Mouse (Mus musculus): Measurements from ENCODE around the gene Utp6. TPM values are rescaled to one million over a fixed set of nuclear protein-coding genes. Genes with fewer than 3 reads are reported as not detected.

The Utp6 gene
- polyA plus RNA-seq, 1 experiment: 117 TPM

- H3K4me1 ChIP-seq (ENCODE audit: control insufficient read depth, insufficient read depth, low read length): no peaks in the 10 kb centered on the region
- H3K27ac ChIP-seq (ENCODE audit: insufficient read depth, low read length): no peak overlapping the region
- H3K9me3 ChIP-seq (replicated peaks; ENCODE audit: control insufficient read depth, insufficient read depth, low read length, poor library complexity, severe bottlenecking): no peaks in the 10 kb centered on the region
- no peak for TF ChIP-seq CTCF (IDR thresholded peaks at IDR 0.05; ENCODE audit: low read depth, low read length)
- no peak for TF ChIP-seq POLR2A (IDR thresholded peaks at IDR 0.05; ENCODE audit: insufficient read depth, low read length)
- TF ChIP-seq EP300 (IDR thresholded peaks at IDR 0.05; ENCODE audit: insufficient read depth, low read depth, low read length): no peak
- no peaks in the 10 kb centered on the region for H3K27me3 ChIP-seq (ENCODE audit: control insufficient read depth, insufficient read depth, low read length, poor library complexity, severe bottlenecking)
- H3K4me3 ChIP-seq (ENCODE audit: low read depth, low read length): no peak overlapping the region
- no peaks in the 10 kb centered on the region for H3K36me3 ChIP-seq (ENCODE audit: control insufficient read depth, insufficient read depth, low read length, poor library complexity, severe bottlenecking)
- H3K9ac ChIP-seq (ENCODE audit: low read depth, poor library complexity, severe bottlenecking): no peak overlapping the region
These were observed 53.3 kb downstream of the Utp6 start for GRCm38 (mm10) chr11:79908600-79909483.

DNA sequence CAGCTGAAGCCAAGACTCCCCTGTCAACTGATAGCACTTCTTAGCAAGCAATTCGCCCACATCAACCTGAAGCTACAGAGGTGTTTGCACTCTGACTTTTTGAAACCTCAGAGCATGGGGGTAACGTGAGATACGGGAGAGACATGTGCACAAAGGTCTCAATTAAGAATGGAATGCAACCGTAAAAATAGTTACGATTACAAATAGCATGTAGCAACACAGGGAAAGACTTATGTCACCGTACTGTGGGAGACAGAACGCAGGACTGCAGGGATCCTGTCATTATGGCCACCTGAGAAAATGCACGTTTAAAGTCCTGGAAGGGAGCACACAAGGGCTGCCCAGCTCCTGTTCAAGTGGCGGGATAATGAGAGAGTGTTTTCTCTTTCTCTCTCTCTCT lies 55.3 kb downstream of the Utp6 start:
- TF ChIP-seq CTCF (IDR thresholded peaks at IDR 0.05; ENCODE audit: low read depth, low read length) (no peak), POLR2A (IDR thresholded peaks at IDR 0.05; ENCODE audit: insufficient read depth, low read length) (no peak), EP300 (IDR thresholded peaks at IDR 0.05; ENCODE audit: insufficient read depth, low read depth, low read length) (no peak)
- H3K4me3 ChIP-seq (ENCODE audit: low read depth, low read length): no peak overlapping the region
- no peak overlapping the region for H3K9ac ChIP-seq (ENCODE audit: low read depth, poor library complexity, severe bottlenecking)
- no peaks in the 10 kb centered on the region for H3K4me1 ChIP-seq (ENCODE audit: control insufficient read depth, insufficient read depth, low read length)
- H3K27me3 ChIP-seq (ENCODE audit: control insufficient read depth, insufficient read depth, low read length, poor library complexity, severe bottlenecking): no peaks in the 10 kb centered on the region
- no peaks in the 10 kb centered on the region for H3K36me3 ChIP-seq (ENCODE audit: control insufficient read depth, insufficient read depth, low read length, poor library complexity, severe bottlenecking)
- no peaks in the 10 kb centered on the region for H3K9me3 ChIP-seq (replicated peaks; ENCODE audit: control insufficient read depth, insufficient read depth, low read length, poor library complexity, severe bottlenecking)
- H3K27ac ChIP-seq (ENCODE audit: insufficient read depth, low read length): no peak overlapping the region

- Histone ChIP-seq H3K9me3 (replicated peaks; ENCODE audit: control insufficient read depth, insufficient read depth, low read length, poor library complexity, severe bottlenecking) (no peaks in the 10 kb centered on the region), H3K4me3 (ENCODE audit: low read depth, low read length) (no peak overlapping the region)
These were observed 59.2 kb downstream of the Utp6 start for GRCm38 (mm10) chr11:79902881-79903481.

DNA sequence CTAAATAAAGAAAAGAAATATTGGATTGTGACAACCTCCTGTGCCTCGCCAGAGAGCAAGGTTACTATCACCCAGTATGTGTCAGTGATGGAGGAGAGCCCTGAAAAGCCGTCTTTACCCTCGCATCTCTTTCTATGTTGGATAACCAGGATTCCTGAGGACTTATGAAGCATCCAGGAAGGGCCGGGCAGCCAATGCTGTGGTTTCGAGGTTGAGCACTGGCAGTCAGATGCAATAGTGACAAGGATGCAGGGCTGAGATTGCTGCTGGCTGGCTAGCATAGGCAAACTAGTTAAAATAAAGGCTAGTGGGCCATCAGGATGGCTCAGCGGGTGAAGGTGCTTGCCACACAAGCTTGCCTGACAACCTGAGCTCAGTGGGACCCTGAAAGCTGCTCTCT lies 61.0 kb downstream of the Utp6 start:
- Histone ChIP-seq H3K27ac (ENCODE audit: insufficient read depth, low read length) (no peak overlapping the region), H3K36me3 (ENCODE audit: control insufficient read depth, insufficient read depth, low read length, poor library complexity, severe bottlenecking) (no peaks in the 10 kb centered on the region), H3K4me3 (ENCODE audit: low read depth, low read length) (no peak overlapping the region), H3K27me3 (ENCODE audit: control insufficient read depth, insufficient read depth, low read length, poor library complexity, severe bottlenecking) (no peaks in the 10 kb centered on the region), H3K9me3 (replicated peaks; ENCODE audit: control insufficient read depth, insufficient read depth, low read length, poor library complexity, severe bottlenecking) (no peaks in the 10 kb centered on the region), H3K9ac (ENCODE audit: low read depth, poor library complexity, severe bottlenecking) (no peak overlapping the region), H3K4me1 (ENCODE audit: control insufficient read depth, insufficient read depth, low read length) (no peaks in the 10 kb centered on the region)
- no peak for TF ChIP-seq CTCF (IDR thresholded peaks at IDR 0.05; ENCODE audit: low read depth, low read length)
- TF ChIP-seq EP300 (IDR thresholded peaks at IDR 0.05; ENCODE audit: insufficient read depth, low read depth, low read length): no peak
- TF ChIP-seq POLR2A (IDR thresholded peaks at IDR 0.05; ENCODE audit: insufficient read depth, low read length): no peak

More at GRCm38 (mm10) chr11:79902881-79903481, 59.2 kb downstream of the Utp6 start:
- no peak for TF ChIP-seq POLR2A (IDR thresholded peaks at IDR 0.05; ENCODE audit: insufficient read depth, low read length)
- H3K27ac ChIP-seq (ENCODE audit: insufficient read depth, low read length): no peak overlapping the region
- H3K27me3 ChIP-seq (ENCODE audit: control insufficient read depth, insufficient read depth, low read length, poor library complexity, severe bottlenecking): no peaks in the 10 kb centered on the region
- H3K4me1 ChIP-seq (ENCODE audit: control insufficient read depth, insufficient read depth, low read length): no peaks in the 10 kb centered on the region
- H3K36me3 ChIP-seq (ENCODE audit: control insufficient read depth, insufficient read depth, low read length, poor library complexity, severe bottlenecking): no peaks in the 10 kb centered on the region
- no peak overlapping the region for H3K9ac ChIP-seq (ENCODE audit: low read depth, poor library complexity, severe bottlenecking)

DNA sequence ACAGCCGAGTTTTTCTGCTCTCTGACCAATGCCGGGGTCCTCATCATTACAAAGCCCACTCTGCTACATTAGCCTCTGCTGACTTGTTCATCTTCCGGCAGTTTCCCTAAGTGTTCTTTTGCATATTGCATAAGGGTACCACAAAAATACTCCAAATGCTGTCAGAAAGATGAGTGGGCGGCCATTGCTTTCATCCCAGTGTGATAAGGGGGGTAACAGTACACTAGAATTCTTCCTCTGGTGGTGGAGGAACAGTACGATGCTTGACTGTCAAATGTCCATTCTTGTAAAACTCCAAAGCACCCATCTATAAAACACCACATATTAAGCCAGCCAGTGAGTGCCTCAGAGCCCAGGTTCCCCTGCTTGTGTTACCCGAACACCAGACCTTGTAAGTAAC lies 69.9 kb downstream of the Utp6 start:
- TF ChIP-seq POLR2A (IDR thresholded peaks at IDR 0.05; ENCODE audit: insufficient read depth, low read length): no peak
- TF ChIP-seq EP300 (IDR thresholded peaks at IDR 0.05; ENCODE audit: insufficient read depth, low read depth, low read length): no peak
- TF ChIP-seq CTCF (IDR thresholded peaks at IDR 0.05; ENCODE audit: low read depth, low read length): no peak
- Histone ChIP-seq H3K9me3 (replicated peaks; ENCODE audit: control insufficient read depth, insufficient read depth, low read length, poor library complexity, severe bottlenecking) (no peaks in the 10 kb centered on the region), H3K27me3 (ENCODE audit: control insufficient read depth, insufficient read depth, low read length, poor library complexity, severe bottlenecking) (no peaks in the 10 kb centered on the region), H3K27ac (ENCODE audit: insufficient read depth, low read length) (no peak overlapping the region), H3K36me3 (ENCODE audit: control insufficient read depth, insufficient read depth, low read length, poor library complexity, severe bottlenecking) (no peaks in the 10 kb centered on the region), H3K9ac (ENCODE audit: low read depth, poor library complexity, severe bottlenecking) (no peak overlapping the region), H3K4me3 (ENCODE audit: low read depth, low read length) (no peak overlapping the region), H3K4me1 (ENCODE audit: control insufficient read depth, insufficient read depth, low read length) (no peaks in the 10 kb centered on the region)

GRCm38 (mm10) chr11:79890822-79891221 lies 71.4 kb downstream of the Utp6 start:
- Histone ChIP-seq H3K36me3 (ENCODE audit: control insufficient read depth, insufficient read depth, low read length, poor library complexity, severe bottlenecking) (no peaks in the 10 kb centered on the region), H3K27me3 (ENCODE audit: control insufficient read depth, insufficient read depth, low read length, poor library complexity, severe bottlenecking) (no peaks in the 10 kb centered on the region), H3K4me3 (ENCODE audit: low read depth, low read length) (no peak overlapping the region), H3K9me3 (replicated peaks; ENCODE audit: control insufficient read depth, insufficient read depth, low read length, poor library complexity, severe bottlenecking) (no peaks in the 10 kb centered on the region), H3K4me1 (ENCODE audit: control insufficient read depth, insufficient read depth, low read length) (no peaks in the 10 kb centered on the region), H3K9ac (ENCODE audit: low read depth, poor library complexity, severe bottlenecking) (no peak overlapping the region), H3K27ac (ENCODE audit: insufficient read depth, low read length) (no peak overlapping the region)
- no peak for TF ChIP-seq POLR2A (IDR thresholded peaks at IDR 0.05; ENCODE audit: insufficient read depth, low read length)
- no peak for TF ChIP-seq EP300 (IDR thresholded peaks at IDR 0.05; ENCODE audit: insufficient read depth, low read depth, low read length)
- TF ChIP-seq CTCF (IDR thresholded peaks at IDR 0.05; ENCODE audit: low read depth, low read length): no peak
